Mouse (Mus musculus) heart, adult 2 months (tissue): Measurements from ENCODE around the gene Sec14l1. TPM values are rescaled to one million over a fixed set of nuclear protein-coding genes. Genes with fewer than 3 reads are reported as not detected.

Source experiments
- DNase-seq, 2 experiments: peaks; one replicate each; pipeline ENCODE4 v3.0.0; 2021
- H3K27ac ChIP-seq: fragments of 200-600 bp; 2 replicates; pipeline ENCODE4 v1.8.1; 2022
- H3K27me3 ChIP-seq: fragments of 200-500 bp; 2 replicates; pipeline ENCODE4 v1.6.1; 2012; ENCODE audit warnings: mild to moderate bottlenecking, low read length, inconsistent platforms, mixed read lengths; ENCODE audit not compliant: control insufficient read depth, insufficient read depth
- H3K36me3 ChIP-seq: fragments of 200-500 bp; 2 replicates; pipeline ENCODE4 v1.6.1; 2012; ENCODE audit warnings: low read length, inconsistent platforms; ENCODE audit not compliant: control insufficient read depth, insufficient read depth
- H3K4me1 ChIP-seq: fragments of 200-500 bp; 2 replicates; pipeline ENCODE4 v1.6.1; 2011; ENCODE audit warnings: low read length; ENCODE audit not compliant: control insufficient read depth, insufficient read depth
- H3K4me3 ChIP-seq: fragments of 200-600 bp; 2 replicates; pipeline ENCODE4 v1.8.1; 2022
- H3K79me2 ChIP-seq: fragments of 200-500 bp; replicated peaks from 2 replicates; pipeline ENCODE4 v1.6.1; 2012; ENCODE audit warnings: mild to moderate bottlenecking, inconsistent platforms, low read length, moderate library complexity, mixed read lengths; ENCODE audit not compliant: control insufficient read depth, insufficient read depth
- H3K9ac ChIP-seq: fragments of 200-500 bp; 2 replicates; pipeline ENCODE4 v1.6.1; 2012; ENCODE audit warnings: low read depth, mild to moderate bottlenecking, control low read depth, inconsistent platforms, low read length, mixed read lengths
- CTCF ChIP-seq: fragments of 200-600 bp; IDR thresholded peaks from 2 replicates; pipeline ENCODE4 v1.8.1; 2022; ENCODE audit warnings: antibody characterized with exemption, mild to moderate bottlenecking, moderate library complexity
- EP300 ChIP-seq: fragments of 200-500 bp; IDR thresholded peaks from 2 replicates; pipeline ENCODE4 v1.6.1; 2011; ENCODE audit warnings: low read depth, low read length, control low read depth; ENCODE audit not compliant: insufficient read depth
- POLR2A ChIP-seq: fragments of 200-500 bp; IDR thresholded peaks from 2 replicates; pipeline ENCODE4 v1.6.1; 2011; ENCODE audit warnings: mild to moderate bottlenecking, low read depth, low read length, control low read depth; ENCODE audit not compliant: insufficient read depth
- WGBS: fragments of 180-500 bp; shearing (Covaris S2); methylation state at CpG from one replicate; pipeline ENCODE4 v1.1.7; 2018; 5-methylcytosine and 5-hydroxymethylcytosine counted together
- intact Hi-C: fragments of 180-260 bp; cut with DNase I; formaldehyde crosslinking; loops from one replicate; pipeline ENCODE4 v1.15.1; 2025
- polyA plus RNA-seq: library from polyadenylated mRNA; depleted of rRNA; stranded (reverse); fragments of >200 nt; gene quantifications from 2 replicates; pipeline ENCODE4 v1.2.3, GENCODE M21; 2012
- total RNA-seq, 2 experiments: library from RNA; stranded (reverse); gene quantifications; 2 replicates each; pipeline ENCODE4 v1.2.3; 2021

Sec14l1 gene
- total and polyA plus RNA-seq, 3 experiments: 65.4 to 89.5 (median 71.5) TPM

- WGBS: 83% methylated on average over 7 of the region's 7 CpGs
- H3K27ac ChIP-seq: no peak overlapping the region
- intact Hi-C loops: no loop called here
- no peak for DNase-seq
- no peaks in the 10 kb centered on the region; the same call in 1 of the 2 replicates for H3K4me1 ChIP-seq
- H3K79me2 ChIP-seq: no peaks in the 10 kb centered on the region
- H3K27me3 ChIP-seq: peaks cover 4% of the 10 kb centered on the region
- H3K4me3 ChIP-seq: no peak overlapping the region
- TF ChIP-seq POLR2A: no peak
- no peak for TF ChIP-seq CTCF
- no peak for TF ChIP-seq EP300
- H3K36me3 ChIP-seq: no peaks in the 10 kb centered on the region
- no peak overlapping the region for H3K9ac ChIP-seq
Observed at GRCm38 (mm10) chr11:117196681-117197080, 81.7 kb downstream of the Sec14l1 start.

- no peak overlapping the region for H3K27ac ChIP-seq
- H3K27me3 ChIP-seq: peaks cover 4% of the 10 kb centered on the region
- H3K4me3 ChIP-seq: no peak overlapping the region
- no peaks in the 10 kb centered on the region for H3K79me2 ChIP-seq
- no peaks in the 10 kb centered on the region; the same call in 1 of the 2 replicates for H3K4me1 ChIP-seq
- no peak overlapping the region for H3K9ac ChIP-seq
- DNase-seq: no peak
- no peaks in the 10 kb centered on the region for H3K36me3 ChIP-seq
- TF ChIP-seq EP300 (no peak), CTCF (no peak), POLR2A (no peak)
- intact Hi-C loops: no loop called here
- WGBS: 89% methylated on average over 5 of the region's 5 CpGs
Observed at GRCm38 (mm10) chr11:117198122-117198521, 83.2 kb downstream of the Sec14l1 start.

- Histone ChIP-seq H3K27me3 (peaks cover 4% of the 10 kb centered on the region), H3K36me3 (no peaks in the 10 kb centered on the region), H3K27ac (no peak within 1 kb of the TSS), H3K4me3 (peak within 1 kb of the TSS; percentile 46), H3K4me1 (no peaks in the 10 kb centered on the region; the same call in 1 of the 2 replicates), H3K9ac (peak within 1 kb of the TSS; percentile 50), H3K79me2 (no peaks in the 10 kb centered on the region)
- 4% methylated on average over 63 of the region's 70 CpGs for WGBS
- intact Hi-C loops: no loop called here
- peak in 1 of 2 experiments; percentile 30 for DNase-seq
- TF ChIP-seq CTCF (no peak), EP300 (no peak), POLR2A (no peak)
Observed at GRCm38 (mm10) chr11:117199282-117200175, 84.6 kb downstream of the Sec14l1 start, which contains the start of gene Sept9. Gene Sept9, plus strand, starts transcription at chr11:117199661.

GRCm38 (mm10) chr11:117201846-117202245, 86.9 kb downstream of the Sec14l1 start:
- H3K79me2 ChIP-seq: no peaks in the 10 kb centered on the region
- TF ChIP-seq POLR2A: no peak
- no peak for TF ChIP-seq CTCF
- TF ChIP-seq EP300: no peak
- no peak overlapping the region for H3K9ac ChIP-seq
- H3K27ac ChIP-seq: no peak overlapping the region
- H3K27me3 ChIP-seq: peaks cover 4% of the 10 kb centered on the region
- WGBS: 84% methylated on average over 12 of the region's 12 CpGs
- no peak for DNase-seq
- H3K36me3 ChIP-seq: no peaks in the 10 kb centered on the region
- no peak overlapping the region for H3K4me3 ChIP-seq
- no peaks in the 10 kb centered on the region; the same call in 1 of the 2 replicates for H3K4me1 ChIP-seq
- intact Hi-C loops: no loop called here

- DNase-seq: no peak
- no peak overlapping the region for H3K4me3 ChIP-seq
- H3K79me2 ChIP-seq: no peaks in the 10 kb centered on the region
- intact Hi-C loops: no loop called here
- H3K27ac ChIP-seq: no peak overlapping the region
- TF ChIP-seq POLR2A (no peak), CTCF (no peak), EP300 (no peak)
- H3K36me3 ChIP-seq: no peaks in the 10 kb centered on the region
- no peak overlapping the region for H3K9ac ChIP-seq
- H3K27me3 ChIP-seq: peaks cover 1% of the 10 kb centered on the region
- WGBS: 51% methylated on average over 8 of the region's 8 CpGs
- H3K4me1 ChIP-seq: no peaks in the 10 kb centered on the region; the same call in 1 of the 2 replicates
Observed at GRCm38 (mm10) chr11:117204606-117205005, 89.6 kb downstream of the Sec14l1 start.

GRCm38 (mm10) chr11:117205042-117205441, 90.1 kb downstream of the Sec14l1 start:
- Histone ChIP-seq H3K9ac (no peak overlapping the region), H3K36me3 (no peaks in the 10 kb centered on the region), H3K27ac (no peak overlapping the region), H3K4me3 (no peak overlapping the region), H3K4me1 (no peaks in the 10 kb centered on the region), H3K27me3 (no peaks in the 10 kb centered on the region), H3K79me2 (no peaks in the 10 kb centered on the region)
- 83% methylated on average over 6 of the region's 6 CpGs for WGBS
- DNase-seq: no peak
- intact Hi-C loops: no loop called here
- no peak for TF ChIP-seq EP300
- no peak for TF ChIP-seq CTCF
- no peak for TF ChIP-seq POLR2A
